Mouse (Mus musculus): ENCODE results near the gene Syn2. TPM values are rescaled to one million over a fixed set of nuclear protein-coding genes. Genes with fewer than 3 reads are reported as not detected.

The Syn2 gene
- total RNA-seq, 2 experiments from 2014 or later = not detected

Other genes starting within 250 kb of the Syn2 start
- 11.8 and 14.0 TPM in 2 replicates for gene Vgll4, start 164.9 kb upstream of the Syn2 start, total RNA-seq (2015)
- 23.1 and 28.5 TPM in 2 replicates for gene Vgll4, start 164.9 kb upstream of the Syn2 start, total RNA-seq (2017)
- 54.3 and 55.0 TPM in 2 replicates for gene Tamm41, start 97.0 kb upstream of the Syn2 start, total RNA-seq (2015)
- 49.5 and 50.6 TPM in 2 replicates for gene Tamm41, start 97.0 kb upstream of the Syn2 start, total RNA-seq (2017)
- gene Gm17482, start 92.4 kb downstream of the Syn2 start, total RNA-seq (2015) = not detected in 2 replicates
- gene Gm17482, start 92.4 kb downstream of the Syn2 start, total RNA-seq (2017) = not detected in 2 replicates
- gene Timp4, start 117.3 kb downstream of the Syn2 start, total RNA-seq (2015) = not detected in 2 replicates
- gene Timp4, start 117.3 kb downstream of the Syn2 start, total RNA-seq (2017) = not detected in 2 replicates
- 0.32 and 0.69 TPM in 2 replicates for gene Pparg, start 226.0 kb downstream of the Syn2 start, total RNA-seq (2015)
- 0.24 TPM in 1 of 2 replicates, not detected in the other for gene Pparg, start 226.0 kb downstream of the Syn2 start, total RNA-seq (2017)